Mouse (Mus musculus): ENCODE measurements around the gene Glrx3. TPM values are rescaled to one million over a fixed set of nuclear protein-coding genes. Genes with fewer than 3 reads are reported as not detected.

The Glrx3 gene
- polyA plus RNA-seq, 1 experiment: 91.4 TPM

DNA sequence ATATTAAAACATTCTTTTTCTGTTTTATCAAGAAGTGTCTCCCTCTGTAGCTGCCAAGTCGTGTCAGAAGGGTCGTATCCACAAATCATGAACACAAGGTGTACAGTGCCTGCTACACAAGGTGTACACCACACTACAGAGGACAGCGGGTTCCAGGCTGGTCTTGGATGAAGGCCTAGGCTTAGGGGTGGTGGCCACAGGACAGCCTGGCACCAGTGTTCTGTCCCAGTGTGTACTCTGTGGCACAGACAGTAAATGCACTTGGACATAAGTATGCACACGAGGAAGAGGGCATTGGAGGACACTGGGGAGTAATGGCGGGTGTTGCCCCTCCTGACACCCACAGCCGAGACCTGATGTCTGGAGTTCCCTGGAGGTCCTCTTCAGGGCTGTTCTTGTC lies 34.7 kb downstream of the Glrx3 start:
- DNase-seq (ENCODE audit: low spot score): no peak

- peak; percentile 100 for DNase-seq (ENCODE audit: low spot score)
Measured at GRCm38 (mm10) chr7:137477950-137478620, 40.7 kb downstream of the Glrx3 start.

- no peak for DNase-seq (ENCODE audit: low spot score)
Measured at GRCm38 (mm10) chr7:137478621-137478982, 41.2 kb downstream of the Glrx3 start.

DNA sequence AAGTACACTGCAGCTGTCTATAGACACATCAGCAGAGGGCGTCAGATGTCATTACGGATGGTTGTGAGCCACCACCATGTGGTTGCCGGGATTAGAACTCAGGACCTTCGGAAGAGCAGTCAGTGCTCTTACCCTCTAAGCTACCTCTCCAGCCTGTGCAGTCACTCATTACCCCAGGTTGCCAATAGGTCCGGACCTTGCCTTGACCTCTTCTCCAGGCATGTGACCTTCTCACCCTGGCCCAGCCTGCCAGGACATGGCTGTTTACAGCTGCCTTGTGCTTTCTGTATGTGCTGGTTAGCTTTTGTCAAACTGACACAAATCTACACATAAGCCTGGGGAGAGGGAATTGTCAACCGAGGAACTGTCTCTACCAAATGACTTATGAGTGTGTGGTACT lies 43.4 kb downstream of the Glrx3 start:
- no peak for DNase-seq (ENCODE audit: low spot score)

- no peak for DNase-seq (ENCODE audit: low spot score)
Measured at GRCm38 (mm10) chr7:137483987-137484386, 46.6 kb downstream of the Glrx3 start.

DNA sequence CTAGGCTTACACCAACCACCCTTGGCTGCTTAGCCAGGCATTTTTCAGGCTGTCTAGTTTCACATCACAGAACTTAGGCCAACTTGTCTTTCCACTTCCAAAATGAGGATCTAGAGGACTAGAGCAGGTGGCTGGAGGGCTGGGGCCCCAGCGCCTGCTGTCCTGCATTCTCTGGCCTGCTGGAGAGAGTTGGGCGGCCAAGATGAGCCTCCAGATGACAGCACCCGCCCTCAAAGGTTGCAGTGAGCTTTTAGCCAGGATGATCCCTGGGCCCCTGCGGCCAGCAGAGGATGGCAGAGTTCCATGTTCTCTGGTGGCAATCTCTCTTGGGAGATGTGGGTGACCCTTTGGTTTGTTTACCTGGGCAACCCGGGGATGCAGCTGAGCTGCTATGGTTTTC lies 51.0 kb downstream of the Glrx3 start:
- DNase-seq (ENCODE audit: low spot score): no peak

- DNase-seq (ENCODE audit: low spot score): no peak
Measured at GRCm38 (mm10) chr7:137490711-137491110, 53.3 kb downstream of the Glrx3 start.

- DNase-seq (ENCODE audit: low spot score): no peak
Measured at GRCm38 (mm10) chr7:137492307-137492973, 55.0 kb downstream of the Glrx3 start.

DNA sequence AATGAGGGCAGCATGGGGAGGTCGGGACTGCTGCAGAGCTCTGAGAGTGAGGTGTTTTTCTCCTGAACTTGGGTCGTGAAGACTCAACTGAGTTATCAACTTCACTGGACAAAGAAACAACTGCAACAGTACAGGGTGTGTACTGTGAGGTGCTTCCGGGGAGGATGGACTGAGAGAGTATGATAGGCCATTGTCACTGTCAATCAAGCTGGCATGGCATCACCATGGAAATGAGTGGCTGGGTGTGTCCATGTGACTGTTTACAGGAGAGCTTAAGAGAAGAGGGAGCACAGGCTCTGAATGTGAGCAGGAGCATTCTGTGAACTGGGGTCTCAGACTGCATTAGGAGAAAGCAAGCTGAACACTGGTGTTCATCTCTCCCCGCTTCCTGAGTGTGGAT lies 61.3 kb downstream of the Glrx3 start:
- DNase-seq (ENCODE audit: low spot score): no peak

- DNase-seq (ENCODE audit: low spot score): no peak
Measured at GRCm38 (mm10) chr7:137517588-137517987, 80.2 kb downstream of the Glrx3 start.

DNA sequence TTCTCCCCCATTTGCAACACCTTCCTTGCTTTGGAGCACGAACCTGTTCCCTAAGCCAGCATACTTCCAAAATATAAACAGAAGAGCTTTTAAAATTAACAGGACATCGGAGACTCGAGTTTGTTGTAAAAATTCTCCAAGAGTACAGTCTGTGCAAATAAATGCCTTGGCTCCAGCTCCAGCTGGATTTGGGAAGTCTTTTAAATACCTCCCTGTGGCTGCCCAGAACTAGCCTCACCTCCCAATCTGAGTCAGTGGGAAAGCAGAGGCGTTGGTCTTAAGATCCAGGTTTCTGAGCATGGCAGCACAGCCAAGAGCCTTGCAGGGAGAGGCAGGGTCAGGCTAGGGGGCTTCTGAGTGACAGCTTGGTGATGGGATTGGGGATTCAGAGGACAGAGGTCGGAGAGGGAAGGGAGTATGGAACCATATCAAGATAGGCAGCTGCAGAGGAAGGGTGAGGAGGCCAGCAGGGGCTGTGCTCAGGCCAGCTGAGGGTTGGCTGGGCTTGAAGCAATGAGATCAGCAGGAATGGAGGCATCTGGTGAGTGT lies 80.7 kb downstream of the Glrx3 start:
- DNase-seq (ENCODE audit: low spot score): no peak

Other genes starting within 250 kb of the Glrx3 start
- 1.1 and 1.2 TPM in 2 replicates for gene Ebf3, start 123.2 kb upstream of the Glrx3 start, polyA plus RNA-seq (2012; rRNA removed)
- 8.0 and 8.7 TPM in 2 replicates for gene 9430038I01Rik, start 26.9 kb upstream of the Glrx3 start, polyA plus RNA-seq (2012; rRNA removed)